Mouse (Mus musculus): ENCODE results near the gene Apaf1. TPM values are rescaled to one million over a fixed set of nuclear protein-coding genes. Genes with fewer than 3 reads are reported as not detected.

Apaf1 gene
- 10 to 100 TPM; 15.1 to 16.4 TPM for total RNA-seq (2021)

DNA sequence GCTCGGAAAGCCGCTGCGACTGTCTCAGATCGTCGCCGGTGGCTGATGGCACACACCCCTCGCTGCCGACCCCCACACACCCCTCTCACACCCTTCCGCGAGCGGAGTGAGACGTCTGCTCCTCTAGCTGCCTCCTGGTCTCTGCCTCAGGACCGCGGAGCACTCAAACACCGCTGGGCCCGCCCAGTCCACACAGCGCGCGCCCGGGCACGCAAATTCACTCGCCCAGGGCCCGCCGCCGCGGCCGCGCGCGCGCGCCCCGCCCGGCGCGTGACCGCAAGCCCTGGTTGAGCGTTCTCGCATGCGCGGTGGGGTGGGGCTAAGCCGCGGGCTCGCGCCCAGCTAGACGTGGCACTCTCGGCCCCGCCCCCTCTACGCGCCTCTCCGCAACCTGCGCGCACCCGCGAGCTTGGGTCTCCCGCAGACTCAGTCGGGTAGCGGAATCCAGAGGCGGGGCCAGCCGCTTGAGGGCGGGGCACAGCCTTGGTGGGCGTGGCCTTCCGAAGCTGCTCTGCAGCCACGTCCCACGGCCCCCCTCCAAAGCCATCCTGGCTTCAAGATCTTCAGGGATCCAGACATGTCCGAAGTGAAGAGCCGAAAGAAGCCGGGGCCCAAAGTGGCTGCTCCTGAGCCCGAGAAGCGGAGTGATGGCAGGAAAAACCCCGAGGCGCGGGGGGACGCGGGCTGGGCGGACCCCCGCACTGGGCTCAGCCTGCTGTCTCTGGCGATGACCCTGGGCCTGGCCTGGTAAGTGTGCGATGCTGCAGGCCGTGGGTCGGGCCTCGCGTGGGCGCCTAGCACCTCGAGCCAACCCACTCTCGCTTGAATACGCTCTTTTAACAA, at the start of gene Apaf1, which contains the start of gene Ikbip:
Gene Apaf1, minus strand, starts transcription at position 221 of the 843 bp plus-strand sequence.
Gene Ikbip, plus strand, starts transcription at position 391 of the 843 bp plus-strand sequence.
- peak; percentile 100 for DNase-seq
- intact Hi-C loops (cut with DNase I), result loop anchor here (2.0 kb wide), 1 partner anchor 40 kb away; no protein-coding TSS in a partner anchor

DNA sequence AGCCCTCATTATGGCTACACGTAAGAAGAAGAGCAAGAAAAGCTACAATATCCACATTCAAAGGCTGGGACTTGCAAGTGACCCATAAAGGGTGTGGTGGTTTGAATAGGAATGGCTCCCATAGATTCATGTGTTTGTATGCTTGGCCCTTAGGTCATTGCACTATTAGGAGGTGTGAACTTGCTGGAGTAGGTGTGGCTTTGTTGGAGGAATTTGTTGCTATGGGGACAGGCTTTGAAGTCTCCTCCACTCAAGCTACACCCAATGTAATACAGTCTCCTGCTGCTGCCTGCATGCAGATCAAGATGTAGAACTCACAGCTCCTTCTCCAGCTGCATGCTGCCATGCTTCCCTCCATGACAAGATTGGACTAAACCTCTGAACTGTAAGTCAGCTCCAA, 49.0 kb upstream of the Apaf1 start:
- intact Hi-C loops (cut with DNase I), result no loop called here
- no peak for DNase-seq

DNA sequence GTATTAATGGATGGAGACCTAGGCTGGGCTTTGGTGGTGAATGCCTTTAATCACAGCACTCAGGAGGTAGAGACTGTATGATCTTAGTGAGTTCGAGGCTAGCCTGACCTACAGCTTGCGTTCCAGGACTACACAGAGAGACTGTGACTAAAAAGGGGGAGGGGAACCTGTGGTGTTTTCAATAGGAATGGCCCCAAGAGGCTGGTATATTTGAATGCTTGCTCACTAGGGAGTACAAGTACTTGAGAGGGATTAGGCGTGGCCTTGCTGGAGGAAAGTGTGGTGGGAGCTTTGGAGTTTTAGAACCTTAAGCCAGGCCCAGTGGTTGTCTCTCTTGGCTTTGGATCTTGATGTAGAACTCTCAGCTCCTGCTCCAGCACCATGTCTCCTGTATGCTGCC, 48.2 kb upstream of the Apaf1 start:
- intact Hi-C loops (cut with DNase I), result no loop called here
- DNase-seq, result no peak

DNA sequence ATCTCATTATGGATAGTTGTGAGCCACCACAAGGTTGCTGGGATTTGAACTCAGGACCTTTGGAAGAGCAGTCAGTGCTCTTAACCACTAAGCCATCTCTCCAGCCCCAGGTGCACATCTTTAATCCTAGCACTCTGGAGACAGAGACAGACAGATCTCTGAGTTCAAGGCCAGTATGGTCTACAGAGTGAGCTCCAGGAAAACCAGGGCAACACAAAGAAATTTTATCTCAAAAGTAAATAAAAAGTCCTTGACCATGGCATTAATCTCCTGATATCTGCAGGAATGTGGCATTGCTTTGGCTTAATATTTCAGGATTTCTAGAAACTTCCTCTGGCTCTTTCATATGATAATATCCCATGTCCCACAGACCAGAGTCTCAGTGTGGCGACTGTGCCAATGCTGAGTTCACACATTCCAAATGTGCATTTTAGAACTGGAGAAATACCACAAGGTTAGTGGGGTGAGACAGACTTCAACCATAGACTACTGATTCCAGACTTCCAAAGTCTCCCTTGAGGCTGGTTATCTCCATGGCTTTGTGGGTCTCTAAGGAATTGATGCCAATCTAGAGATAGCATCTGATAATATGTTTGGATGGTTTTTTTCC, 46.1 kb upstream of the Apaf1 start:
- intact Hi-C loops (cut with DNase I), result no loop called here
- no peak for DNase-seq

DNA sequence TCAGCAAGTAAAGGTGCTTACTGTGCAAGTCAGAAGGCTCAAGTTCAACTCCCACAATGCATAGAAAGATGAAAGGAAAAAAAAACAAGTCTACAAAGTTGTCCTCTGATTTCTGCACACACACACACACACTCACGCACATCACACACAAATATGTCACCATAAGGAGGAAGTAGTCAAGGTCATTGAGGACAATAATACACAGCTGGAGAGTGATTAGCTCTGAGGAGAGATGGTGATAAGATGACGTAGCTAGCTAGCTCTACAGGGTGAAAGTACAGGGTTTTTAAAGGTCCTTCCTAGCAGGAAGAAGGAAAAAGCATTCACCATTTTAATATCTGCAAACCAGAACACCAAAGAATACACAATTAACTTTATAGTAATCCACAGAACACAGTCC, 44.8 kb upstream of the Apaf1 start:
- no peak for DNase-seq
- intact Hi-C loops (cut with DNase I), result no loop called here

DNA sequence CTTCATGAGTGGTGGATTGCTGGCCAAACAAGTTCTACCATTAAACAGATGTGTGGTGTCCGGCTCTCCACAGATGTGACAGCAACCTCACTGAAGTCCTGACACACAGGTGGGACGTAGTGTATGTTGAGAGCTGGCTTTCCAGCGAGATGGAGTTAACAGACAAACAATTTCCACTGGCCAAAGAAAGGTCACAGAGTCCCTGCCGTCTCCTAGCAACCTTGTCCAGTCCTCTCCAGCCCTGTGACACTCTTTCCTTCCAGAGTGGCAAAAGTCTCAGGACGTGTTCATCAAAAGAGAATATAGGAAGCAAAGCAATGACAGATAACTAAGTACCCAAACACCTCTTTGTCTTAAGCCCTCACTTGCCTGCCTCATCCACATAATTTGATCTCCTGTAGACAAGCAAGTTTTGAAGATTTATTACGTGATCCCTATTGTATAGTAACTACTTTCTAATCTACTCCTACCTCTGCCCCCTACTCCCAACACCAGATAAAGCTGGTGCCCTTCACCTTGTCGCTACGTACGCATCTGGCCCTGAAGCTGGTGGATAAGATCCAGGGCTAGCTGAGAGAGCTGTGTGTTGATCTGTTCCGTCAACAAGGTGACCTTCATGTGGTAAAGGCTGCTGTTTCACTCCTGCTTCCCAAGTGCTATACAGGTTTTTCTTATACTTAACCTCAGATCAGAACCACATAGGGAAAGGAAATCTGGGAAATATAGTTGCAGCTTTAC, 44.2 kb upstream of the Apaf1 start:
- intact Hi-C loops (cut with DNase I), result no loop called here
- peak in 1 of 2 experiments; percentile 34 for DNase-seq

DNA sequence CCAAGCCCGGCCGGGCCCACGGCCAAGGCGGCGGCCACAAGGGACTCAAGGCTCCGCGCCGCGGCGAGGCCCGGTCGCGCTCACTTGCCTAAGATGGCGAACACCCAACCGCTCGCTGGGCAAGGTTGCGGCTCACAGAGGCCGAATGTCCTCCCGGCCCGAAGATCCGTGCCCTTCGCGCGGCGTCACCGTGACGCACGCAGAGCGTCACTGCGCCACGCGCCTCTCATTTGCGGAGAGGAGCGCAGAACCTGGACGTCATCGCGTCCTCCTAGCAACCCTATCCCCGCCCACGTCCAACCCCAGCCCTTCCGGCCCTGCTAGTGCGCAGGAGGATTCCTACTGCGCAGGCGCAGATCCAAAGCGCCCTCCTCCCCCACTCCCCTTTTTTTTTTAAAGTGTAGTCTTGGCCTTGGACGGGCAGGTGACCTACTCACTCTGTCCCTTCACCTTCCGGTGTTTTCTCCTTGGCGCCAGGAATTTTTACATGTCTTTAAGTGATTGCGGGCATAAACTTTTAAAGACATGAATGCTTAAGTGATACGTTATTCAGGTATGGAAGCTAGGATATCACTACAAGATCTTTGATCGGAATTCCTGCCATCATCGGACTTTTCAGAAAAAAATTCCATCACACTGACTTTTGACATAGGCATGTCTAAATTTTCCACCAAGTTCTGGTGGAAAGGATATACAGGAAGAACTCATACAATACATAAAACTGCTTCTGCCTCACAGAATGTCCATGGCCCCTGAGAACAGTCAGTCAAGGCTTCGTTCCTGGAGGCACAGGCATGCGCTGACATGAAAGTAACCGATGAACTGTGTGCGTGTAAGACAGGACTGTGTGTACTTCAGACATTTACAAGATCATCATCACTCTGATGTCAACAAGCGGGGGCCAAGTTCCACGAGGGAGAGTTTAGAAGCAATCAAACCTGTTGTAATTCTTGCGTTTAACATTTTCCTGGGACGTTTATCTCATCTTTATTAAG, 41.6 kb upstream of the Apaf1 start, which contains the start of gene Slc25a3:
Gene Slc25a3, minus strand, starts transcription at position 232 of the 995 bp plus-strand sequence.
- DNase-seq, result peak; percentile 99
- intact Hi-C loops (cut with DNase I), result loop anchor here (2.0 kb wide), 1 partner anchor 41 kb away; the partner anchor contains the start of genes Apaf1 and Ikbip

DNA sequence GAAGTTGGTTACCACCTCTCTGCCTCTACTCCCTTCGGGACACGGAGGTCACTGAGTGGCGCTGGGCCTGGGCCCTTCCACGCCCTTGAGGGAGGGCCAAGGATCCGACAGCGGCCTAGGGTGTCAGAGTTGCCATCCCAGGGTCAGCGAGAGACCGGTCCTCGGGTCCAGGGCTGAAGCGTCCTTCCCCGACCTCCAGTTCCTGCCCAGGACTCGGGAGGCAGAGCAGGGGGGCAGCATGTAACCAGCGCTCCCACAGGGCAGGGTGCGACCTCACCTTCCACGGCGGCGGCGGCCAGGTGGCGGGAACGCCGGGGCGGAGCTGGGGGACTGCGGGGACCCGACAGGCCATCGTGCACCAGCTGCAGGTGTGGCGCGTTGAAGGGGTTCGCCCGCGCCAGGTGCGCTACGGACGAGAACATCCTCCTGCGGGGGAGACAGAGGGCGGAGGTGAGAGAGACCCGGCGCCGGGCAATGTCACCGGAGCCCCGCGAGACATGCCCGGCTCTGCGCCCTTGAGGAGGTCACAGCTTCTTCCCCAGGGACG, 40.8 kb upstream of the Apaf1 start:
- DNase-seq, result peak; percentile 57 to 73
- intact Hi-C loops (cut with DNase I), result loop anchor here (2.0 kb wide), 1 partner anchor 41 kb away; the partner anchor contains the start of genes Apaf1 and Ikbip

DNA sequence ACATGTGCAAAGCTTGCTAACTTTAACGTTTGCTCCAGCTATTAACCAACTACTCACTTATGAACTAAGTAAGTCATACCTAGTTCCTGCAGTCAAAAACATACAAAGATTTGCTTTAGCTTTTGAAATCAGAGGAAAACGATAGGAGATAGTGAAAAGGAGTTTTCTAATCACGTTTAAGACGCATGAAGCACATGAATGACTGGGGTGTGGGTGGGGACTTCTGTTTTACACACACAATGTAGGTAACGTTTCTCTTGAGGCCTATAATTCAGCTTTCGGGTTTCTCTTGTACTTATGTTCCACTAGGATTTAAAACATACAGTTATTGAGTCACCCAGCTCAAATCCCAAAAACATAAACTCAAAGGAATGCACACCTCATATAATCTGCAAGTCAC, 40.1 kb upstream of the Apaf1 start:
- intact Hi-C loops (cut with DNase I), result loop anchor here (2.0 kb wide), 1 partner anchor 40 kb away; the partner anchor contains the start of genes Apaf1 and Ikbip
- DNase-seq, result no peak

DNA sequence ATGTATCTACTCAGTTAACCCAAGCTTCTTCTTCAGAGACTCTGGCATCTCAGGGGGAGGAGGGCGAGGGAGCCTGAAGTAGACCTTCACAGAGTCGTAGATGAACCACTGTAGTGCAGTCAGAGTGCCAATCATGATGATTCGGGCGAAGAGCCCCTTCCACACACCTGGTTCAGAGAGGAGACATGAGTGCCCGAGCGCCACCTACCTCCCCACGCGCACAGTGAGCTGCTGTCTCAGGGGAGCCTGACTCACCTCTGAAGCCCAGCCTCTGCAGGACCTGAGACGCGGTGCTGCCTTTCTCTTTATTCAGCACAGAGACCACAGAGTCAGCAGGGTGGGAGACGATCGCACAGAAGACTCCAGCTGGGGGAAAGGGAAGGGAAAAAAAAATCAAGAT, 34.4 kb upstream of the Apaf1 start:
- intact Hi-C loops (cut with DNase I), result no loop called here
- DNase-seq, result no peak

DNA sequence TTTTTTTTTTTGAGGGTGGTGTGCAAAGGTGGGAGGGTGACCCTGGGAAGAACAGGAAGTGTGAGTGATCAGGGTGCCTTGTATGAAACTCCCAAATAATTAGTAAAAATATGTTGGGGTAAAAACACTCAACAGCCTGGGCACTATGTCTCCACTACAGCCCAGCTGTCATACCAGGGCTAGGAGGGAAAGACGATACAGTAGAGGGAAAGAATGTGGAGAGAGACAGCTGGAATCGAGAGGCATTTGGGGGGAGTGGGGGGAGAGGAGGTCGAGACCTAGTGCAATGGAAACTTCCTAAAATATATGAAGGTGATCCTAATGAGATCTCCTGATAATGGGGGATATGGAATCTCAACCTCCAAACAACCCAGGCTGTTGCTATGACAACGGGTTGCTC, 27.3 kb upstream of the Apaf1 start:
- intact Hi-C loops (cut with DNase I), result no loop called here
- DNase-seq, result no peak

DNA sequence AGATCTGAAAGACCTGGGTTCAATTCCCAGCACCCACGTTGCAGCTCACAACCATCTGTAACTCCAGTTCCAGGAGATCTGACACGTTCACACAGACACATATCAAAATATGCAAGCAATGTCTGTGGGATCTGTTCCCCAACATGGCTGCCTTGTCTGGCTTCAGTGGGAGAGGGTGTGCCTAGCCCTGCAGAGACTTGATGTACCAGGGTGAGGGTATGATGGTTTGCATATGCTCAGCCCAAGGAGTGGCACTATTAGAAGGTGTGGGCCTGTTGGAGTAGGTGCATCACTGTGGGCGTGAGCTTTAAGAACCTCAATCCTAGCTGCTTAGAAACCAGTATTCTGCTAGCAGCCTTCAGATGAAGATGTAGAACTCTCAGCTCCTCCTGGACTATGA, 23.4 kb upstream of the Apaf1 start:
- intact Hi-C loops (cut with DNase I), result no loop called here
- no peak for DNase-seq

DNA sequence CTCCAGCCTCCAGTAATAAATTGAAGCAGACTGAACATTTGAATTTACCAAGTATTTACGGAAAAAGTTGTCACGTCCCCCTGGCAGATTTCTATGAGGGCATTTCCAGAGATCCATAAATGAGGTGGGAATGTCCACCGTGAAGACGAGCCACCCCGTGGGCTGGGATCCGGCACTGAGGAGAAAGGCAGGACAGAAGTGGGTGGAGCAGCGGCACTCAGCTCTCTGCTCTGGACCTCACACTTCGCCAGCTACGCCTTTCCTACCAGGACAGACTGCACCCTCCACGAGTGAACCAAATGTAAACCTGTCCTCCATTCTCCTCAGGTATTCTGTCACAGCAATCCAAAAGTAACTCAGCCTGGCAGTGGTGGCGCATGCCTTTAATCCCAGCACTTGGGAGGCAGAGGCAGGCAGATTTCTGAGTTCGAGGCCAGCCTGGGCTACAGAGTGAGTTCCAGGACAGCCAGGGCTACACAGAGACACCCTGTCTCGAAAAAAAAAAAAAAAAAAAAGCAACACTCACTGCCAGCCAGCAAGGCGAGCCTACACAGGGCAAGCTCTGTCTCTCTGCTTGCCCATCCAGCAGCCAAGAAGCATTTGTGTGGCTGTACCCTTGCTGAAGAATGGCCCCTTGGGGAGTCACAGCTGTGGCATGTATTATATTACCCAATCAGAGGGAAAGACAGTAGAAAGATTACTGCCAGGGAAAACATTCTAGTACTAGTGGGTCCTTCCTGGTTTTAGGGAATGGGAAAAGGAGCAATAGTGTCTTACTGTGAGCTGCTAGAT, 20.4 kb upstream of the Apaf1 start:
- intact Hi-C loops (cut with DNase I), result no loop called here
- DNase-seq, result no peak

DNA sequence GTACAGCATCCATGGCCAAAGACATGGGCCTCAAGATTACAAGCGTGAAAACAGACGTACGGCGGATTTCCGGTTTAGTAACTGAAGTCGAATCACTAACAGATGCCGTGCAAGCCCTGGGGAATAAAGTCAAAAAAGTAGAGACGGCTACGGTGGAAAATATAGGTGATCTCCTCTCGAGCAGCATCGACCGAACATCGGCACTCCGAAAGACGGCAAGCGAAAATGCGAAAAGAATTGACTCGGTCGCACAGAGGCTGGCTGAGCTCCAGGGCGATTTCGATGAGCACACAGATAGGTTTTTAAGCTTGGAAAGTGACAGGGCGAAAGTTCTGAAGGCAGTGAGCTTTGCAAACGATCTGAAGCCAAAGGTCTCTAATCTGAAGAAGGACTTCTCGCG, 19.4 kb upstream of the Apaf1 start:
- intact Hi-C loops (cut with DNase I), result no loop called here
- DNase-seq, result no peak

DNA sequence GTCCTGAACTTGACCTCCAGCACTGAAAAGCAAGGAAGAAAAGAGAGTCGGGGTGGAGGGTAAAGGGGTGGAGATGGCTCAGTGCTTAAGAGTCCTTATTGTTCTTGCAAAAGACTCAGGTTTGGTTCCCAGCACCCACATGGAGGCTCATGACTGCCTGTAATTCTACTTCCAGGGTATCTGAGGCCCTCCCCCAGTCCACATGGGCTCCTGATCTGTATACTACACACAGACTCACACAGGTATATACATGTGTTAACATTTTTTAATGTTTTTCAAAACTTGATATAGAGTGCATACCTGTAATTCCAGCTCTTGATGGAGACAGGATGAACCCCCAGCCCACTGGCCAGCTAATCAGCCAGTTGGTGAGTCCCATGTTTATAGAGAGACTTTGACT, 17.5 kb upstream of the Apaf1 start:
- no peak for DNase-seq
- intact Hi-C loops (cut with DNase I), result no loop called here

DNA sequence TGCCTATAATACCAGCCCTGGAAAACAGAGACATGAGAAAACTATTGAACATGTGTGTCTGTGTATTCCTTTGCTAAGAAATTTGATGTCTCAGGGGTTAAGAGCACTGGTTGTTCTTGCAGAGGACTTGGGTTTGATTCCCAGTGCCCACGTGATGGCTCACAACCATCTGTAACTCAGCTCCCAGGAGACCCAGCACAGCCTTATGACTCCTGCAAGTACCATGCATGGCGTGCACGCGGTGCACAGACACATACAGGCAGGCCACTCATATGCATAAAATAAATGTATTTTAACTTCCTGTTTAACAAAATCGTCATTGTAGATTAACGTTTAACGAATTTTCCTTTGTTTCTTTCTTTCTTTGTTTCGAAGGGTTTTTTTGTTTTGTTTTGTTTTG, 15.5 kb upstream of the Apaf1 start:
- no peak for DNase-seq
- intact Hi-C loops (cut with DNase I), result no loop called here

DNA sequence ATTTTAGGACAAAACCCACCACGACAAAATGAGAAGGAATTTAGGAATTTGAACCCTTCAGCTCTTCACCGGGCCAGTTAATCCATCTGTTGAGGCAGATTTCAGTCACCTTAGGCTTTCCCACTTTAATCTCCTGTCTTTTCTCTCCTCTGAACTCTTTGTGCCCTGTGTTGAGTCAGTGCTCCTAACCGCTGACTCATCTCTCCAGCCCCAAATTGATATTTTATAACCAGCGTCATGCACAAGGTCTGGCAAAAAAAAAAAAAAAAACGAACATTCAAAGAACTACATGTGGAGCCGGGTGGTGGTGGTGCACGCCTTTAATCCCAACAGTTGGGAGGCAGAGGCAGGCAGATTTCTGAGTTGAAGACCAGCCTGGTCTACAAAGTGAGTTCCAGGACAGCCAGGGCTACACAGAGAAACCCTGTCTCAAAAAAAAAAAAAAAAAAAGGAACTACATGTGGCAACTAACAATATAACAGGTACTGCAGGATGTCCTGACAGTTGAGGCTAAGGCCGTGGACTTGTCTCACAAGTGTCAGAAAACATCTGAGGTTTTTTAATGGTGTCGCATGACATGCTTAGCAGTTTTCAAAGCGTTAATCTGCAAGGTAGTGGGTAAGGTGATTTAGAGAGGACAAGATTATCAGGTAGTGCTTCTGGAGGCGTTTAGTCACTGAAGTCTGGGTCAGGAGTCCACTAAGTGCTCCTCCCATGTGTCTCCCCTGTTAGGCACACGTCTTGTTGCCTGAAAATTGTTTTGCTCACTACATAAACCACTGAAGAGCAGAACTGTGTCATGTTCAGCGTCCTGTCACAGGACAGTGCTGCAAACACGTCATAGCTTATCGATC, 11.9 kb upstream of the Apaf1 start:
- intact Hi-C loops (cut with DNase I), result no loop called here
- no peak for DNase-seq

DNA sequence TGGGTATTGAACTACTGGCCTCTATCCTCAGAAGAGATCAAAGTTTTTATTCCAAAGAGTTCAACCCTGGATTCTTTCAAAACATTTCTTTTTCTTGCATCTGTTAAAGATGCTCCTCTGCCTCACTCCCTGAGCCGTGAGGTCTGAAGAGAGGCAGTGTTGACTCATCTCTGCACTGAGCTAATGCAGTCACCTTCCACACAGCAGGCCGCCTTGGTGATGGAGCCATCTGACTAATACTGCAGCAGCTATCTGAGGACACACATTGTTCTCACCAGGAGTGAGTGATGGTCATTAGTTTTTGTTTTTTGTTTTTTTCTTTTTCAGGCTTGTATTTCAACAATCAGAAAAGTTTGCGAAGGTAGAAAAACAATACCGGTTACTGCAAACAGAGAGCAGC, 10.2 kb upstream of the Apaf1 start:
- intact Hi-C loops (cut with DNase I), result no loop called here

More for the DNA sequence above, 10.2 kb upstream of the Apaf1 start:
- DNase-seq, result no peak
